Mouse (Mus musculus) hindbrain, embryonic 16.5 days (tissue): Measurements from ENCODE around the gene Majin. TPM values are rescaled to one million over a fixed set of nuclear protein-coding genes. Genes with fewer than 3 reads are reported as not detected.

ENCODE experiments used
- ATAC-seq: fragments of 200-750 bp; cut with Nextera tagmentation; 2 replicates; pipeline ENCODE4 v1.8.0; 2017; ENCODE audit warnings: moderate TSS enrichment, moderate library complexity
- H3K27ac ChIP-seq: fragments of 300-500 bp; sonication (generic); 2 replicates; pipeline ENCODE4 v1.5.1; 2014; ENCODE audit warnings: low read depth, mild to moderate bottlenecking, control low read depth, low read length, moderate library complexity
- H3K27me3 ChIP-seq: fragments of 300-500 bp; sonication (generic); replicated peaks from 2 replicates; pipeline ENCODE4 v1.6.1; 2014; ENCODE audit warnings: low read length; ENCODE audit not compliant: control insufficient read depth, insufficient read depth
- H3K36me3 ChIP-seq: fragments of 300-500 bp; sonication (generic); 2 replicates; pipeline ENCODE4 v1.6.1; 2014; ENCODE audit warnings: mild to moderate bottlenecking, low read length, moderate library complexity, mixed read lengths; ENCODE audit not compliant: control insufficient read depth, insufficient read depth
- H3K4me1 ChIP-seq: fragments of 300-500 bp; sonication (generic); 2 replicates; pipeline ENCODE4 v1.6.1; 2014; ENCODE audit warnings: low read depth, low read length; ENCODE audit not compliant: control insufficient read depth, insufficient read depth
- H3K4me2 ChIP-seq: fragments of 300-500 bp; sonication (generic); 2 replicates; pipeline ENCODE4 v1.6.1; 2014; ENCODE audit warnings: mild to moderate bottlenecking, low read length, control low read depth, moderate library complexity
- H3K4me3 ChIP-seq: fragments of 300-500 bp; sonication (generic); 2 replicates; pipeline ENCODE4 v1.5.1; 2014; ENCODE audit warnings: mild to moderate bottlenecking, low read length, control low read depth, moderate library complexity
- H3K9ac ChIP-seq: fragments of 300-500 bp; sonication (generic); 2 replicates; pipeline ENCODE4 v1.6.1; 2014; ENCODE audit warnings: low read depth, mild to moderate bottlenecking, control low read depth, low read length, moderate library complexity
- H3K9me3 ChIP-seq: fragments of 300-500 bp; sonication (generic); 2 replicates; pipeline ENCODE4 v1.6.1; 2014; ENCODE audit warnings: mild to moderate bottlenecking, low read length, moderate library complexity; ENCODE audit not compliant: control insufficient read depth
- WGBS: fragments of 180-500 bp; shearing (Covaris S2); extraction: QIAGEN DNeasy Blood & Tissue Kit; methylation state at CpG from one replicate; pipeline ENCODE4 v1.1.7; 2014; 5-methylcytosine and 5-hydroxymethylcytosine counted together
- polyA plus RNA-seq: library from polyadenylated mRNA; unstranded; fragments of >200 nt; fragmentation: Nextera tagmentation; extraction: Ambion mirVana; gene quantifications from 2 replicates; pipeline ENCODE4 v1.2.1, GENCODE M21; 2015

Majin gene
- polyA plus RNA-seq, 1 experiment from 2014 or later: 0.10 TPM

DNA sequence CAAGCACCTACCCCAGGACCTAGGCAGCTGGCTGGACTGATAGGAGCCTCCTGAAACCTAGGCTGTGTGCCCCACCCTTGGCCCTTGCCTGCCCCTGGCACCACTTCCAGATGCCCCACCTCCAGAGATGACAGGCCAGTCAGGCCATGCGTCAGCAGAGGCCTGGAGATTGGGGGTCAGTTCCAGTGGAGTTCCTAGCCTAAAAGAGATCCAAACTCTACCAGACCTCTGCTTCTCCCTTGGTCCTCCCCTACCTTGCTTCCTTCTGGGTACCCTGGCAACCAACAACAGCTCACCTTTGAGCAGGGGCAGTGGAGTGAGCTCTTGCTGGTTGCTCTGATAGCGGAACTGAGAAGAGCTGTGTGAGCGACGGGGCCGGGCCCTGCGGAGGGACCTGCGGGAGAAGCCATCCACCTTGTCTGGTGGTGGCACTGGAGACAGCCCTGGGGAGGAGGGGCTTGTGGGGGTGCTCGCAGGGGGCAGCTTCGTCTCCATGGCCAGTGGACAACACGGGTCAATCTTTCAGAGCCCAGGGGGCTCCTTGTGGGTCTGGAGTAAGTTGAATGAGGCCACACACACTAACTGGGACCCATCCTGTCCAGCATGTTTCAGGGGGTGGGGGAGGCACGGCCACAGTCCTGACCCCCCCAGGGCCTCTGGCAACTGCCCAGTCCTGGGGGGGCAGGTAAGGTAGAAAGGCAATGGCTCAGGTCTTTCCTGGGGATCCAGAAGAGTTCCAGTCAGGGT is 50.3 kb downstream of the Majin start:
- no peak for ATAC-seq
- H3K36me3 ChIP-seq: peaks cover 22% of the 10 kb centered on the region
- WGBS: 69% methylated on average over 10 of the region's 11 CpGs
- peak overlapping the region; percentile 61 for H3K4me3 ChIP-seq
- peaks cover 16% of the 10 kb centered on the region for H3K4me1 ChIP-seq
- peak overlapping the region; percentile 80 for H3K9ac ChIP-seq
- H3K9me3 ChIP-seq: no peaks in the 10 kb centered on the region
- no peaks in the 10 kb centered on the region for H3K27me3 ChIP-seq
- H3K4me2 ChIP-seq: peak overlapping the region; percentile 78
- H3K27ac ChIP-seq: no peak overlapping the region

DNA sequence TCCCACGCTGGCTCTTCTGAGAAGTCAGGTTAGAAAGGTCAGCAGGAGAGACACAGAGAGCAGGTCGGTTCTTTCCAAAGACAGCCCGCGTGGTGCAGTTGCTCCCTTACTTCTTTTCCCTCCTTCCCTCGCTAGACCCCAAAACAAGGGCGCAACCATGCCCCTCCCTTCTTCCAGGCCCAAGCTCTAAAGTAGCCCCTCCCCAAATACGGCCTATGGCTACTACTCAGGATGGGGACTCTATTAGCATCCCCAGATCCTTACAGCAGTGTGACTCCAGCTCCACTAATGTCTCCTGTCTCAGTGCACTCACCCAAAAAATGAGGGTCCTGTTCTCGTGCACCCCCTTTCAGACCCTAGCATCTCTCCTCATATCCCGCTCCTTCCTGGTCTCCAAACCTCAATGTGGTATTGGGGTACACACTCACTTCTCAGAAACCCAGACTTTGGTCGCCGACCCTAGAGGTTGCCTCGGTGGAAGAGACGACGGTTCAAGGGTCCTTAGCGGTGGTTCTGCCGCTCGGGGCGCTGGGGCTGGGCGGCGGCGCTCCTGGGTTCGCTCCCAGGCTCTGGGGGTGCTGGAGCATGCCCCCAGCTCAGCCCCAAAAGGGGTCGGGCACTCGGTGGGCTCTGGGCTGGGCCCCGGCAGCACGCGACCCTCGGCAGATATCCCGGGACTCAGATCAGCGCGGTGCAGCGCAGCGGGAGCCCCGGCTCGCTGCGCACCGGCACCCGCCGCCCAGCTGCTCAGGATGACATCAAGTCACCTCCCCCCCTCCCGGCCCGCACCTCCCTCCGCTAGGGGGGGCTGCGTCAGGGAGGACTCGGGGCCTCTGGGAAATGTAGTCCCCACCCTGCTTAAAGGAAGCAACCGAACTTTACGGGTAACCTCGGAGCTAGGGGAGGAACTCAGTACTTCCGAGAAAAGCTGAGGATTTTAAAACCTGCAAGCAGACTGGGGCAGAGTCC is 51.2 kb downstream of the Majin start, which contains the start of gene Ppp2r5b:
TSS of gene Ppp2r5b (minus strand) at position 789 of the 969 bp plus-strand sequence.
- Histone ChIP-seq H3K4me2 (peak within 1 kb of the TSS; percentile 78), H3K4me1 (peaks cover 16% of the 10 kb centered on the region), H3K27ac (peak within 1 kb of the TSS; percentile 86), H3K27me3 (no peaks in the 10 kb centered on the region), H3K9ac (peak within 1 kb of the TSS; percentile 80), H3K4me3 (peak within 1 kb of the TSS; percentile 61), H3K36me3 (peaks cover 15% of the 10 kb centered on the region), H3K9me3 (no peaks in the 10 kb centered on the region)
- 2% methylated on average over 48 of the region's 48 CpGs for WGBS
- ATAC-seq: peak; percentile 94

DNA sequence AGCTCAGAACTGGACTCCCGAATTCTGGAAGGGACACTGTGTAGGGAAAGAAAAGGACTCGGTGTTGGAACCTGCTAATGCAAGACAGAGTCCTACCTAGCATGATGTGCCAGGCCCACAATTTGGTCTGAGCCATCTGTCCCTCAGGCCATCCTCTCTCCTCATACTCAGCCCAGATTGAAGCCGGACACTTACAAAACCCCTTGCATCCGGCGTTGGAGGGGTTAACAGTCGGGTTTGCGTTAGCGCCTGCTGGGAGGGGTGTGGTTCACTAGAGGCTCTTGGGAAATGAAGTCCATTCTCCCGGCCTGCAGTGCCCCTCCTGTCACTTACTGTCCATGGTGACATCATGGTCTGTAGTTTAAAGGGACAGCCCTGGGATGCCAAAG is 51.9 kb downstream of the Majin start:
- peak overlapping the region; percentile 86 for H3K27ac ChIP-seq
- peaks cover 10% of the 10 kb centered on the region for H3K36me3 ChIP-seq
- WGBS: 0% methylated on average over 9 of the region's 9 CpGs
- H3K4me1 ChIP-seq: peaks cover 16% of the 10 kb centered on the region
- H3K27me3 ChIP-seq: no peaks in the 10 kb centered on the region
- H3K9ac ChIP-seq: peak overlapping the region; percentile 80
- H3K9me3 ChIP-seq: no peaks in the 10 kb centered on the region
- peak; percentile 88 for ATAC-seq
- peak overlapping the region; percentile 61 for H3K4me3 ChIP-seq
- H3K4me2 ChIP-seq: peak overlapping the region; percentile 78

DNA sequence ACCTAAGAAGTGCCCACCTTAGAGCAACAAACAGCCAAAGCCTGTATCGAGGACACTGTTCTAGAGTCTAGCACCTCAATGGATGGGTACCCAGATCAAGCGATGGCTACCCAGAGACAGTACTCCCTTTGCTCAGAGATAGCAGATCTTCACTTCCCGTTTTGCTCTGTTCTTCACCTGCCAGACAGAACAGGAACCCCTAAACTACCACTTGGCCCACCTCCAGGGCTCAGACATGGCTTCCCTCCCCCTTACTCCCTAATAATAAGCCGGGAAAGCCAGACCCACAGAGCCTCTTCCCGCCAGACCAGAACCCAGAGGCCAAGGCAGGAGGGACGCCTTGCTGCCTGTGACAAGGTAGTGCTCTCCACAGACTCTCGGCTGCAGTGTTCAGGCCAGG is 52.7 kb downstream of the Majin start:
- H3K36me3 ChIP-seq: peaks cover 9% of the 10 kb centered on the region
- no peak overlapping the region for H3K4me3 ChIP-seq
- H3K9ac ChIP-seq: no peak overlapping the region
- peaks cover 16% of the 10 kb centered on the region for H3K4me1 ChIP-seq
- no peaks in the 10 kb centered on the region for H3K9me3 ChIP-seq
- no peak for ATAC-seq
- no peak overlapping the region for H3K4me2 ChIP-seq
- no peaks in the 10 kb centered on the region for H3K27me3 ChIP-seq
- H3K27ac ChIP-seq: no peak overlapping the region
- 73% methylated on average over 7 of the region's 7 CpGs for WGBS

DNA sequence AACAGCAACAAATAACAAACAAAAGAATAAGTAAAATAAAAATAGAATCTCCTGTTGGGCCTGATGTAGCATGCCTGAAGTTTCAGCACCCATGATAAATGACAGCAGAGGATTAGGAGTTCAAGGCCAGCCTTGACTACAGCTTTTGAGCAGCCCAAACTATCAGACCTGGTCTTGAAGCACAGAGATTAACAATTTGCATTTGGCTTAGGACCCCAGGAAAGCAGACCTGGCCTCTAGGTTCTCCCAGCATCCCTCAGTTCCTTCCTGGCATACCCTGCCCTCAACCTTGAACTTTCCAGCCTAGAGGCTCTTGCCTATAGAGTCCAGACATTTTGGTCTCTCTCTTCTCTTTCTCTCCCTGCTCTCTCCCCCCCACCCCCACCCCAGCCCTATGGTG is 54.6 kb downstream of the Majin start:
- Histone ChIP-seq H3K4me1 (peaks cover 28% of the 10 kb centered on the region), H3K4me2 (no peak overlapping the region), H3K27me3 (no peaks in the 10 kb centered on the region), H3K36me3 (no peaks in the 10 kb centered on the region), H3K9me3 (no peaks in the 10 kb centered on the region), H3K27ac (no peak overlapping the region), H3K4me3 (no peak overlapping the region), H3K9ac (no peak overlapping the region)
- no peak for ATAC-seq

DNA sequence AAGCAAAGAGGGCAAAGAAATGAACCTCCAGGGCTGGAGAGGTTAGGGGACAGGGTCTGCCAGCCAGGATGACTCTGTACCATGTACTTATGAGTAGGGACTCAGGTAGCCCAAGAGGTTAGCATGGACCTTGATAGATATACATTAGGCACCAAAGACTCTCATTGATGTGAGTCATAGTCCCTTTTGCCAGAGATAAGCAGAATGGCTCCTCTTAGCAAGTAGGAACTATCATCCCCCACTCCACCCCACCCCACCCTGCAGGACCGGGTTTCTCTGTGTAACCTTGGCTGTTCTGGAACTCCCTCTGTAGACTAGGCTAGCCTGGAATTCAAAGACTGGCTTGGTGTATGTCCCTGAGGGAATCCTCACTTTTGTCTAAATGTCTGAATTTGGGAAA is 55.9 kb downstream of the Majin start:
- H3K4me3 ChIP-seq: no peak overlapping the region
- no peak overlapping the region for H3K9ac ChIP-seq
- H3K4me1 ChIP-seq: peaks cover 15% of the 10 kb centered on the region
- ATAC-seq: no peak
- no peaks in the 10 kb centered on the region for H3K9me3 ChIP-seq
- H3K27ac ChIP-seq: no peak overlapping the region
- H3K27me3 ChIP-seq: no peaks in the 10 kb centered on the region
- no peak overlapping the region for H3K4me2 ChIP-seq
- WGBS: 81% methylated on average over 1 of the region's 1 CpGs
- peaks cover 6% of the 10 kb centered on the region for H3K36me3 ChIP-seq

GRCm38 (mm10) chr19:6240725-6241124 is 56.5 kb downstream of the Majin start:
- ATAC-seq: no peak

GRCm38 (mm10) chr19:6241274-6242107 is 57.3 kb downstream of the Majin start, which contains the start of gene Atg2a:
Atg2a (plus strand) TSS chr19:6241668.
- H3K4me1 ChIP-seq: peaks cover 13% of the 10 kb centered on the region
- peak within 1 kb of the TSS; percentile 65 for H3K4me2 ChIP-seq
- peak; percentile 96 for ATAC-seq
- peak within 1 kb of the TSS; percentile 95 for H3K9ac ChIP-seq
- peak within 1 kb of the TSS; percentile 94 for H3K4me3 ChIP-seq
- peak within 1 kb of the TSS; percentile 73; the same call in 1 of the 2 replicates for H3K27ac ChIP-seq
- 0% methylated on average over 55 of the region's 55 CpGs for WGBS
- H3K27me3 ChIP-seq: no peaks in the 10 kb centered on the region
- peaks cover 8% of the 10 kb centered on the region for H3K36me3 ChIP-seq
- H3K9me3 ChIP-seq: no peaks in the 10 kb centered on the region

More at GRCm38 (mm10) chr19:6240725-6241124, 56.5 kb downstream of the Majin start:
- H3K4me3 ChIP-seq: peak overlapping the region; percentile 94
- no peak overlapping the region for H3K27ac ChIP-seq
- no peaks in the 10 kb centered on the region for H3K27me3 ChIP-seq
- H3K36me3 ChIP-seq: peaks cover 6% of the 10 kb centered on the region
- peak overlapping the region; percentile 38 for H3K4me2 ChIP-seq
- no peak overlapping the region; the same call in 1 of the 2 replicates for H3K9ac ChIP-seq
- H3K4me1 ChIP-seq: peaks cover 15% of the 10 kb centered on the region
- no peaks in the 10 kb centered on the region for H3K9me3 ChIP-seq
- 37% methylated on average over 5 of the region's 5 CpGs for whole genome bisulfite sequencing
